Mouse (Mus musculus) ES-E14 (cell line): ENCODE measurements around the gene Ranbp9.

ENCODE experiments used
- CHD2 ChIP-seq: IDR thresholded peaks from 2 replicates; pipeline ENCODE4 v1.6.1; 2014; ENCODE audit warnings: mild to moderate bottlenecking, low read depth, low read length, inconsistent platforms
- ZC3H11A ChIP-seq: IDR thresholded peaks from 2 replicates; pipeline ENCODE4 v1.6.1; 2012; ENCODE audit warnings: low read depth, mild to moderate bottlenecking, inconsistent platforms, low read length, borderline replicate concordance

DNA sequence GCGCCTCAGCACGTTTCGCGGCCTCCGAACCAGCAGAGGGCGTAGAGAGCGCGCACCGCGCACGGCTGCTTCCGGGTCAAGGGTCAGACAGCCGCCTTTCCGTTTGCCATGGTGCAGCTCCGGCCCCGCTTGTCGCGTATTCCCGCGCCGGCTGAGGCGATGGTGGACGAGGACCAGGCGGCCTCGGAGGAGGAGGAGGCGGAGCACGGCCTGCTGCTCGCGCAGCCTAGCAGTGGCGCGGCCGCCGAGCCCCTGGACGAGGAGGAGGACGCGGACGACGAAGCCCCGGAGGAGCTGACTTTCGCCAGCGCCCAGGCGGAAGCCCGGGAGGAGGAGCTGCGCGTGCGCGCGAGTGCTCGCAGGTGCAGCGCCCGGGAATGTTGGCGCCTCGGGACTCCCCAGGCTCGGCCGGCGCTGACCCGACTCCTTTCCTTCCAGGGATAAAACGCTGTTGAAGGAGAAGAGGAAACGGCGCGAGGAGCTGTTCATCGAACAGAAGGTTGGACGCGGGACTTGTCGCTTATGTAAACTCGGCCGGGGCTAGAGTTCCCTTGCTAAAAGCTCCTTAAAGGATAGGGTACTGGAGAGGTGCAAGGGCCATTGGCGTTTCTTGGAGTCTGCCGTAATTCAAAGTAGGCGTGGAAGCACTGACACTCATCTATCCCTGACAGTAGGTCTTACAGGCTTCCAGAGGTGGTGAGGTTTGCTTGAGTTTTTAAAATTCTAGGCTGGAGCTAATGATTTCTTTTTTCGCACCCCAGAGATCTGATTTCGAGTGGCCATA lies 82.6 kb downstream of the Ranbp9 start, which contains the start of gene Nol7:
- TF ChIP-seq ZC3H11A (0 out of 2 replicates have a peak, but pooled peaks have one; percentile 13), CHD2 (0 out of 2 replicates have a peak, but pooled peaks have one; percentile 68)
